Mouse (Mus musculus): ENCODE measurements around the gene Iars2. TPM values are rescaled to one million over a fixed set of nuclear protein-coding genes. Genes with fewer than 3 reads are reported as not detected.

Iars2 gene
- polyA plus RNA-seq, 1 experiment from 2014 or later: 52.7 TPM

DNA sequence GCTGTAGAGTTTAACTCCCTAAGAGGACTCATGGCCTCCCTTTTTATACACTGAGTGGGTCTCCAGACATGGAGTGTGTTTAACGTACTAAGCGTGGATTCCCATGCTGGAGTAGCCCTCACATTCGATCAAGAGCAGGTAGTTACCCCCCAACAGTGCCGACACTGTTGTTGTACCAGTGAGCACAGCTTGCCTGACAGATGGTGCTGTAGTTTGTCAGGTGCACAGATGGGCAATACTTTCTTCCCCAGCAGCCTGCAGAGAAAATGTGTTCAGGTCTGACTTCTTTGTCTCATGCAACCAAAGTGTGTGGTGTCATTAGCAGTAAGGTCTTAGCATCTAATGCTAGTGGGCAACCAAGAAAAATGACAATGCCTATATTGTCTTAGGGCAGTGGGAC, 13.2 kb upstream of the Iars2 start:
- Histone ChIP-seq H3K9ac (ENCODE audit: low read length) (no peak overlapping the region), H3K4me1 (replicated peaks; ENCODE audit: control insufficient read depth, insufficient read depth, low read length) (no peaks in the 10 kb centered on the region), H3K36me3 (ENCODE audit: control insufficient read depth, insufficient read depth, low read length) (peaks cover 83% of the 10 kb centered on the region), H3K27me3 (replicated peaks; ENCODE audit: control insufficient read depth, insufficient read depth, low read length) (no peaks in the 10 kb centered on the region), H3K4me2 (ENCODE audit: low read length) (no peak overlapping the region), H3K4me3 (ENCODE audit: low read depth, low read length) (no peak overlapping the region), H3K27ac (ENCODE audit: low read depth) (no peak overlapping the region), H3K9me3 (ENCODE audit: control insufficient read depth, low read length) (no peaks in the 10 kb centered on the region)
- DNase-seq (ENCODE audit: low spot score) (no peak), ATAC-seq (replicated peaks; ENCODE audit: low FRiP score, low TSS enrichment, low read depth) (no peak)
- 90% methylated on average over 4 of the region's 4 CpGs for WGBS

DNA sequence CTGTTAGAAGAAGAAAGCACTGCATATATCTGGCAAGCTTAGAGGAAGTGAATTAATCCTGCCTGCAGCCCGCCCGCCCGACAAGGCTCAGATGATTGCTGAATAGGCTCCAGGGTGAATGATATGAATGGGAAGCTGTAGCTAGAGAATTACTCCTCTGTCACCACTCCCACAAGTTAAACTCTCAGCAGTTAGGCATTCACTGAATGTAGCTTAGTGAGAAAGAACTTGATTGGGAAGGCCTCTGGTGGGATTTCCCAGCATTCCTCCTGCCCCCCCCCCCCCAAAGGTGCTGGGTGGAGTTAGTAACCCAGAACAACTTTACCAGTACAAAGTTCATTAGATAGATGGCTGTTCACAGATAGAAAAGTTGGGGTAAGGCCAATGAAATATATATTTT, 7.3 kb upstream of the Iars2 start:
- no peak overlapping the region for H3K4me3 ChIP-seq (ENCODE audit: low read depth, low read length)
- no peak overlapping the region for H3K27ac ChIP-seq (ENCODE audit: low read depth)
- DNase-seq (ENCODE audit: low spot score) (peak; percentile 51), ATAC-seq (replicated peaks; ENCODE audit: low FRiP score, low TSS enrichment, low read depth) (peak; percentile 41; the same call in 1 of the 2 replicates)
- H3K4me1 ChIP-seq (replicated peaks; ENCODE audit: control insufficient read depth, insufficient read depth, low read length): peaks cover 11% of the 10 kb centered on the region; the same call in 1 of the 2 replicates
- H3K27me3 ChIP-seq (replicated peaks; ENCODE audit: control insufficient read depth, insufficient read depth, low read length): no peaks in the 10 kb centered on the region
- H3K36me3 ChIP-seq (ENCODE audit: control insufficient read depth, insufficient read depth, low read length): peaks cover 35% of the 10 kb centered on the region
- H3K9me3 ChIP-seq (ENCODE audit: control insufficient read depth, low read length): no peaks in the 10 kb centered on the region
- H3K9ac ChIP-seq (ENCODE audit: low read length): no peak overlapping the region
- no peak overlapping the region for H3K4me2 ChIP-seq (ENCODE audit: low read length)
- WGBS: 38% methylated on average over 3 of the region's 3 CpGs

DNA sequence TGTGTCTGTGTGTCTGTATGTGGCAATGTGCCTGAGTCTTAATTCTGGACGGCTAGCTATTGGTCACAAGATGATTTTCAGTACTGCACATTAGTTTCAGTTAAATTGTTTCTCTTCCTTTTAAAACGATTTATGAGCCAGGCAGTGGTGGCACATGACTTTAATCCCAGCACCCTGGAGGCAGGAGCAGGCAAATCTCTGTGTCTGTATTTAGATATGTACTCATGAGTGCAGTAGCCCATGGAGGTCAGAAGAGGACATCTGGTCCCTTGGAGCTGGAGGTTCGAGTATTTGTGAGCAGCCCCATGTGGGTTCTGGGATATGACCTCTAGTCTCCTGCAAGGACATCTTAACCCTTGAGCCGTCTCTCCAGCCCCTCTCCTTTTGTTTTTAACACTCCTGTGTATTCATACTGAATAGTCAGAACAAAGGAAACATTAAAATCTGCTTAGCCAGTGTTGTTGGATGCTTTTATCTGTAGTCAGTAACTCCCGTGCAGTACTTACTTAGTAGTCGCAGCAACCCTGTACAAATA, 6.1 kb upstream of the Iars2 start:
- 78% methylated on average over 6 of the region's 6 CpGs for WGBS
- DNase-seq (ENCODE audit: low spot score) (no peak), ATAC-seq (replicated peaks; ENCODE audit: low FRiP score, low TSS enrichment, low read depth) (no peak)
- Histone ChIP-seq H3K4me3 (ENCODE audit: low read depth, low read length) (no peak overlapping the region), H3K27me3 (replicated peaks; ENCODE audit: control insufficient read depth, insufficient read depth, low read length) (no peaks in the 10 kb centered on the region), H3K9me3 (ENCODE audit: control insufficient read depth, low read length) (no peaks in the 10 kb centered on the region), H3K27ac (ENCODE audit: low read depth) (0 out of 2 replicates have a peak overlapping the region, but pooled peaks have one; percentile 16), H3K36me3 (ENCODE audit: control insufficient read depth, insufficient read depth, low read length) (peaks cover 25% of the 10 kb centered on the region), H3K4me1 (replicated peaks; ENCODE audit: control insufficient read depth, insufficient read depth, low read length) (peaks cover 11% of the 10 kb centered on the region; the same call in 1 of the 2 replicates), H3K4me2 (ENCODE audit: low read length) (no peak overlapping the region), H3K9ac (ENCODE audit: low read length) (no peak overlapping the region)

DNA sequence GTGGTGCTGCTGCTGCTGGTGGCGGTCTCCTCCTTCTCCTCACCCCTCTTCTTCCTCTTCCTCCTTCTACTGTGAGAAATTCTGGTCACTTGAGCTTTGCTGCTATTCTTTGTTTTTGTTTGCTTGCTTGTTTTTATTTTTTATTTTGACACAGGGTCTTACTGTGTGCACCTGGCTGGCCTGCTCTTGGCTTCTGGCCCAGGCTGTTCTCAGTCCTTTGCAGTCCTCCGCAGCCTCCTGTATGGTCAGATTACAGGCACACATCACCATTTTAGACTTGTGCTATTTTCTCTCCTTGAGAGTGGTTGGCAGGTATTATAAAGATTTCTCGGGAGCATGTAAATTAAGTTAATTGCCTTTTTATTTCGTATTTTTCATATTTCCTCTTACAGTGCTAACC, 4.9 kb upstream of the Iars2 start:
- no peak overlapping the region for H3K9ac ChIP-seq (ENCODE audit: low read length)

DNA sequence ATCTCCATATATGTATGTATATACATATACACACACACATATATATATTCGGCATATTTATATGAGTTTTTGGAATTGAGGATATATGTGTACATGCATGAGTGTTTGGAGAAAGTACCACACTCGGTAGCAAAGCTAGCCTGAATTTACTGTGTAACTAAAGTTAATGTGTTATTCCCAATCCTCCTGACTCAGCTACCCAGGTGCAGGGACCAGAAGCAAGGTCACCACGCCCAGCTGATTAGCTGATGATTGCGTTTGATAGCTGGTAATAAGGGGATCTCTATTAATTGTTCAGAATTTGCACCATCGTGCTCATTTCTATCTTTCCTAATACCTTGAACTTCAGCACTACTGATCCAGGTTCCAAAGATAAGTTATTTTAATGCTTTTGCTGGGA, 4.5 kb upstream of the Iars2 start:
- H3K4me1 ChIP-seq (replicated peaks; ENCODE audit: control insufficient read depth, insufficient read depth, low read length): peaks cover 15% of the 10 kb centered on the region; the same call in 1 of the 2 replicates
- H3K27ac ChIP-seq (ENCODE audit: low read depth): no peak overlapping the region
- H3K4me3 ChIP-seq (ENCODE audit: low read depth, low read length): no peak overlapping the region
- DNase-seq (ENCODE audit: low spot score) (no peak), ATAC-seq (replicated peaks; ENCODE audit: low FRiP score, low TSS enrichment, low read depth) (no peak)
- H3K36me3 ChIP-seq (ENCODE audit: control insufficient read depth, insufficient read depth, low read length): peaks cover 10% of the 10 kb centered on the region
- H3K9me3 ChIP-seq (ENCODE audit: control insufficient read depth, low read length): no peaks in the 10 kb centered on the region
- no peaks in the 10 kb centered on the region for H3K27me3 ChIP-seq (replicated peaks; ENCODE audit: control insufficient read depth, insufficient read depth, low read length)
- H3K4me2 ChIP-seq (ENCODE audit: low read length): peak overlapping the region; percentile 84; the same call in 1 of the 2 replicates
- H3K9ac ChIP-seq (ENCODE audit: low read length): no peak overlapping the region
- 82% methylated on average over 5 of the region's 5 CpGs for WGBS

More for the DNA sequence above, 4.9 kb upstream of the Iars2 start:
- Histone ChIP-seq H3K4me1 (replicated peaks; ENCODE audit: control insufficient read depth, insufficient read depth, low read length) (peaks cover 15% of the 10 kb centered on the region; the same call in 1 of the 2 replicates), H3K4me3 (ENCODE audit: low read depth, low read length) (no peak overlapping the region), H3K4me2 (ENCODE audit: low read length) (no peak overlapping the region), H3K9me3 (ENCODE audit: control insufficient read depth, low read length) (no peaks in the 10 kb centered on the region), H3K36me3 (ENCODE audit: control insufficient read depth, insufficient read depth, low read length) (peaks cover 14% of the 10 kb centered on the region), H3K27me3 (replicated peaks; ENCODE audit: control insufficient read depth, insufficient read depth, low read length) (no peaks in the 10 kb centered on the region), H3K27ac (ENCODE audit: low read depth) (no peak overlapping the region)
- DNase-seq (ENCODE audit: low spot score) (no peak), ATAC-seq (replicated peaks; ENCODE audit: low FRiP score, low TSS enrichment, low read depth) (no peak)
- WGBS: 92% methylated on average over 4 of the region's 4 CpGs

DNA sequence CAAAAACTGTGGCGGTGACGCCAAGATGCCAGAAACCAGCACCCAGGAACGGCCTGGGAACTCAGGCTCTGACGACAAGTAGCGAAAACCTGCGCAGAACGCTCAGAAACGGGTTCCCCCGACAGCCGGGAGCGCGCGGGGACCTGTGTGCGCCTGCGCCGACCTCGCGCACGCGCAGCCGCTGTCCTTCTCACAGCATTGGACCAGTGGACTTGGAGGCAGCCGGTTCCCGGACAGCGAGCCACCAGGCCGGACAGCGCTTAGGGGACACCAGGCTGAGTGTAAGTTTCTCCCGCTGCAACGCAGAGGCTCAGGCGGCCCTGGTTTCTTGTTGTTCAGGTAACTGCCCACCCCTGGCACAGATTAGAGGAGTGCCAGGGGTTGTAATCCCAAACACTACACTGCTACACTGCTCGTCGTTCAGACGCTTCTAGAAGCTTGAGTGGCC, 2.8 kb upstream of the Iars2 start, which contains the start of gene Bpnt1:
Gene Bpnt1, plus strand, starts transcription at position 167 of the 448 bp plus-strand sequence.
- DNase-seq (ENCODE audit: low spot score) (peak; percentile 90), ATAC-seq (replicated peaks; ENCODE audit: low FRiP score, low TSS enrichment, low read depth) (peak; percentile 68)
- Histone ChIP-seq H3K4me3 (ENCODE audit: low read depth, low read length) (peak within 1 kb of the TSS; percentile 61), H3K27ac (ENCODE audit: low read depth) (peak within 1 kb of the TSS; percentile 70), H3K36me3 (ENCODE audit: control insufficient read depth, insufficient read depth, low read length) (peaks cover 3% of the 10 kb centered on the region), H3K4me2 (ENCODE audit: low read length) (peak within 1 kb of the TSS; percentile 84), H3K9me3 (ENCODE audit: control insufficient read depth, low read length) (no peaks in the 10 kb centered on the region), H3K9ac (ENCODE audit: low read length) (peak within 1 kb of the TSS; percentile 57), H3K27me3 (replicated peaks; ENCODE audit: control insufficient read depth, insufficient read depth, low read length) (no peaks in the 10 kb centered on the region), H3K4me1 (replicated peaks; ENCODE audit: control insufficient read depth, insufficient read depth, low read length) (peaks cover 21% of the 10 kb centered on the region)
- under 1% methylated on average over 32 of the region's 32 CpGs for WGBS

DNA sequence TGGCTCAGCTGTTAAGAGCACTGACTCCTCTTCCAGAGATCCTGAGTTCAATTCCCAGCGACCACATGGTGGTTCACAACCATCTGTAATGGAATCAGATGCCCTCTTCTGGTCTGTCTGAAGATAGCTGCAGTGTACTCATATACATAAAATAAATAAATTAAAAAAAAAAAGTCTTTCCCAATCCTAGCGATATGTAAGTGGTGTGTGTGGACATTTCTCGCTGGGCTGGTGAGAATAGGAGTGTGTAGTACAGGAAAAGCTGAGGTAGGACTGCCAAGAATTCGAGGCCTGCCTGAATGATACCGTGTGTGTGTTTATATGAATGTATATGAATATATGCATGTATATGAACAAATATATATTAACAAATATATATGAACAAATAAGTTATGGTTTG, 2.2 kb upstream of the Iars2 start:
- Histone ChIP-seq H3K4me1 (replicated peaks; ENCODE audit: control insufficient read depth, insufficient read depth, low read length) (peaks cover 21% of the 10 kb centered on the region), H3K27me3 (replicated peaks; ENCODE audit: control insufficient read depth, insufficient read depth, low read length) (no peaks in the 10 kb centered on the region), H3K4me2 (ENCODE audit: low read length) (peak overlapping the region; percentile 84), H3K9ac (ENCODE audit: low read length) (no peak overlapping the region; the same call in 1 of the 2 replicates), H3K4me3 (ENCODE audit: low read depth, low read length) (peak overlapping the region; percentile 61; the same call in 1 of the 2 replicates), H3K9me3 (ENCODE audit: control insufficient read depth, low read length) (no peaks in the 10 kb centered on the region), H3K27ac (ENCODE audit: low read depth) (no peak overlapping the region), H3K36me3 (ENCODE audit: control insufficient read depth, insufficient read depth, low read length) (peaks cover 10% of the 10 kb centered on the region)
- ATAC-seq (replicated peaks; ENCODE audit: low FRiP score, low TSS enrichment, low read depth) (no peak), DNase-seq (ENCODE audit: low spot score) (no peak)
- 51% methylated on average over 5 of the region's 5 CpGs for WGBS

DNA sequence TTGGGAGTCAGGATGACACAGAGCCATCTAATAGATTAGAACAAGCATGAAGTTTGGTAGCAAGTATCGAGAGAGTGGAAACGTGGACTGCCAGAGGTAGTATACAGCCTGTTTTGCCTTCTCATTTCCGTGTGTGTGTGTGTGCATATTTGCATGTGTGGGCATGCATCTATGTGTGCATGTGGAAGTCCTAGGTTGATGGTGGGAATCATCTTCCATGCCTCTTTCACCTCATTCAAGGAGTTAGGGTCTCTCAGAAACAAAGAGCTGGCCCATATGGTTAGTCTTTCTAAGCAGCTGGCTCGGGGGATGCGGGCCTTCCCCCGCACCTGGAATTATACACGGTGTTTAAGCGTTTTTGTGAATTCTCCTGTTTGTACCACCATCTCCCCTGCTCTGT, 655 bp upstream of the Iars2 start:
- H3K36me3 ChIP-seq (ENCODE audit: control insufficient read depth, insufficient read depth, low read length): peaks cover 25% of the 10 kb centered on the region
- H3K9ac ChIP-seq (ENCODE audit: low read length): no peak overlapping the region
- H3K4me2 ChIP-seq (ENCODE audit: low read length): peak overlapping the region; percentile 77; the same call in 1 of the 2 replicates
- H3K4me3 ChIP-seq (ENCODE audit: low read depth, low read length): peak overlapping the region; percentile 98; the same call in 1 of the 2 replicates
- DNase-seq (ENCODE audit: low spot score) (no peak), ATAC-seq (replicated peaks; ENCODE audit: low FRiP score, low TSS enrichment, low read depth) (no peak)
- no peak overlapping the region for H3K27ac ChIP-seq (ENCODE audit: low read depth)
- H3K9me3 ChIP-seq (ENCODE audit: control insufficient read depth, low read length): no peaks in the 10 kb centered on the region
- WGBS: 96% methylated on average over 8 of the region's 8 CpGs
- H3K27me3 ChIP-seq (replicated peaks; ENCODE audit: control insufficient read depth, insufficient read depth, low read length): no peaks in the 10 kb centered on the region
- peaks cover 21% of the 10 kb centered on the region for H3K4me1 ChIP-seq (replicated peaks; ENCODE audit: control insufficient read depth, insufficient read depth, low read length)

All from intestine, embryonic 14.5 days (tissue).